ENCODE assay signal across 9 mouse cellular contexts in the genomic region with DNA sequence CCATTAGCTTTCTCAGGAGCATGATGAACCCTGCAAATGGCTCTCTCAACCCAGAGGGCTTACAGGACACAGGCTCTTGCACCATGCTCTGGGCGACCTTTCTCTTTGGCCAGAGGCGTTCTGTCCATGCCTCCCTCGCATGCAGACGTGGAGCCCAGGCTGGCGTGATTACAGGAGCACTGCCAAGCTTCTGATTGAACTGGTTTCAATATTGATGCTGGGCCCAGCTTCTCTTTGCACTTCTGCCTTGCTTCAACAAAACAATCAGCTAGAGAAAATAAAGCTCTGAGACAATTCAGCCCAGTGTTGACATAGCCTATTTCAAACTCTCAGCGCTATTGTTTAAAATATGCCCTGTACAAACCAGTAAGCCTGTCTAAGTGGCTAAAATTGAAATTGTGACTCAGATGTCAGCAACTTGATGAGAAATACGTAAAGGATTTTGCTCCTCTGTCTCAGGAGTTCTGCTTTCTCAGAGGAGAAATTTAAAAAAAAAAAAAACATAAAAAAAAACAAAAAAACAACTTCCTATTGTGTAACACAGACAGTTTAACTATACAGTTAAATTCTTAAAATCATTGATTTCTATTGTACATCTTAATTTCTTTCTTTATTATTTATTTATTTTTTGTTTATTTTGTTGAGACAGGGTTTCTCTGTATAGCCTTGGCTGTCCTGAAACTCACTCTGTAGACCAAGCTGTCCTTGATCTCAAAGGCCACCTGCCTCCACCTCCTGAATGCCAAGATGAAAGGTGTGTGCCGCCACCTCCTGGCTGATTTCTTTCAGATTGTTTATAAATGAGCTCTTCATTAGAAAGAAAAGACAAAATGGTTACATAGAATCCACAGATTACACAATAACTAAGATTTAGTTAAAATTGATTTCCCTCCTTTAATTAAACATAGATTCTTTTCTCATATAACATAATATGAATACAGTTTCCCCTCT.
DNase-seq lines count a peak whose midpoint lies in the region; ATAC-seq and TF ChIP-seq lines count a peak whose summit lies in the region.
"Had no signal": no experiment of that assay in that cellular context is flagged by ENCODE, and none has a peak within 500 bp of the region (broad histone marks: within the 10 kb centered on the region; RNA-seq: fewer than 3 reads in every experiment).

No protein-coding gene starts in this region.

- TF ChIP-seq CTCF in liver, postnatal 0 days (IDR thresholded peaks at IDR 0.05; ENCODE audit: low read depth) = 0 out of 2 replicates have a peak, but pooled peaks have one; percentile 25

- H3K36me3 ChIP-seq in kidney, embryonic 14.5 days (ENCODE audit: control insufficient read depth, insufficient read depth, low read length) = no peaks in the 10 kb centered on the region
- H3K36me3 ChIP-seq in liver, postnatal 0 days (replicated peaks; ENCODE audit: insufficient read depth, low read length) = no peaks in the 10 kb centered on the region
- H3K36me3 ChIP-seq: embryonic facial prominence, embryonic 12.5 days; limb, embryonic 13.5 days had no signal

- no peaks in the 10 kb centered on the region for H3K27me3 ChIP-seq in kidney, embryonic 14.5 days (ENCODE audit: control insufficient read depth, insufficient read depth, low read length)
- no peaks in the 10 kb centered on the region for H3K27me3 ChIP-seq in liver, postnatal 0 days (ENCODE audit: insufficient read depth, low read length)
- H3K27me3 ChIP-seq: embryonic facial prominence, embryonic 12.5 days; limb, embryonic 13.5 days had no signal

- no peaks in the 10 kb centered on the region for H3K4me1 ChIP-seq in kidney, embryonic 14.5 days (ENCODE audit: control insufficient read depth, insufficient read depth, low read length)
- no peaks in the 10 kb centered on the region for H3K4me1 ChIP-seq in liver, postnatal 0 days (ENCODE audit: insufficient read depth)
- H3K4me1 ChIP-seq: embryonic facial prominence, embryonic 12.5 days; limb, embryonic 13.5 days had no signal

- TF ChIP-seq EP300 in liver, postnatal 0 days (IDR thresholded peaks at IDR 0.05; ENCODE audit: low read depth) = no peak

- H3K9me3 ChIP-seq in kidney, embryonic 14.5 days (ENCODE audit: control insufficient read depth, low read length) = no peaks in the 10 kb centered on the region
- H3K9me3 ChIP-seq in liver, postnatal 0 days (ENCODE audit: low read length) = no peaks in the 10 kb centered on the region
- H3K9me3 ChIP-seq: embryonic facial prominence, embryonic 12.5 days; limb, embryonic 13.5 days had no signal

- 55% methylated on average over 8 of the region's 8 CpGs for WGBS in kidney, embryonic 14.5 days
- WGBS in liver, postnatal 0 days (ENCODE audit: insufficient replicate concordance) = 51% methylated on average over 8 of the region's 8 CpGs

- H3K4me3 ChIP-seq in kidney, embryonic 14.5 days (ENCODE audit: low read length) = no peak overlapping the region
- H3K4me3 ChIP-seq in liver, postnatal 0 days (ENCODE audit: low read depth, low read length) = no peak overlapping the region
- H3K4me3 ChIP-seq: embryonic facial prominence, embryonic 12.5 days; limb, embryonic 13.5 days had no signal

- no peak overlapping the region for H3K27ac ChIP-seq in kidney, embryonic 14.5 days (ENCODE audit: low read depth, low read length)
- H3K27ac ChIP-seq in liver, postnatal 0 days (ENCODE audit: low read depth) = peak overlapping the region; percentile 78
- H3K27ac ChIP-seq: embryonic facial prominence, embryonic 12.5 days; limb, embryonic 13.5 days had no signal

- H3K4me2 ChIP-seq in kidney, embryonic 14.5 days (replicated peaks; ENCODE audit: low read depth, low read length) = no peak overlapping the region
- H3K4me2 ChIP-seq in liver, postnatal 0 days (ENCODE audit: low read depth, low read length) = no peak overlapping the region
- H3K4me2 ChIP-seq: embryonic facial prominence, embryonic 12.5 days; limb, embryonic 13.5 days had no signal

- ATAC-seq in kidney, embryonic 14.5 days (ENCODE audit: low FRiP score, low TSS enrichment) = no peak
- peak; percentile 98 for ATAC-seq in liver, postnatal 0 days

- DNase-seq in kidney, adult 18-20 months = peak; percentile 21
- DNase-seq in ZHBTc4 (ENCODE audit: low read depth, low spot score) = peak; percentile 21
- DNase-seq in cerebellum, postnatal 25 days = peak; percentile 31 to 63
- peak; percentile 72 for DNase-seq in liver, postnatal 0 days
- DNase-seq in thymus, postnatal 36 days = peak; percentile 31
- no peak for DNase-seq in layer of hippocampus, adult 11-12 months (ENCODE audit: low spot score)

- H3K9ac ChIP-seq in kidney, embryonic 14.5 days (ENCODE audit: low read depth, low read length) = no peak overlapping the region
- no peak overlapping the region for H3K9ac ChIP-seq in liver, postnatal 0 days (replicated peaks)
- H3K9ac ChIP-seq: embryonic facial prominence, embryonic 12.5 days; limb, embryonic 13.5 days had no signal
